Mouse (Mus musculus): ENCODE results near the gene Il33.

The Il33 gene

GRCm38 (mm10) chr19:29924638-29925258 lies at the start of gene Il33:
TSS of gene Il33 (plus strand) at chr19:29925114.
- no peak for DNase-seq (ENCODE audit: low read depth in 2 of 2, low spot score in 2 of 2)

- DNase-seq (ENCODE audit: low read depth in 2 of 2, low spot score in 2 of 2) = no peak
These were observed 47.3 kb upstream of the Il33 start for GRCm38 (mm10) chr19:29877422-29878291.

- no peak for DNase-seq (ENCODE audit: low read depth in 2 of 2, low spot score in 2 of 2)
These were observed 45.9 kb upstream of the Il33 start for GRCm38 (mm10) chr19:29878896-29879504.

GRCm38 (mm10) chr19:29880918-29881317 lies 44.0 kb upstream of the Il33 start:
- no peak for DNase-seq (ENCODE audit: low read depth in 2 of 2, low spot score in 2 of 2)

GRCm38 (mm10) chr19:29882696-29883095 lies 42.2 kb upstream of the Il33 start:
- no peak for DNase-seq (ENCODE audit: low read depth in 2 of 2, low spot score in 2 of 2)

- no peak for DNase-seq (ENCODE audit: low read depth in 2 of 2, low spot score in 2 of 2)
These were observed 39.4 kb upstream of the Il33 start for GRCm38 (mm10) chr19:29885548-29885947.

DNA sequence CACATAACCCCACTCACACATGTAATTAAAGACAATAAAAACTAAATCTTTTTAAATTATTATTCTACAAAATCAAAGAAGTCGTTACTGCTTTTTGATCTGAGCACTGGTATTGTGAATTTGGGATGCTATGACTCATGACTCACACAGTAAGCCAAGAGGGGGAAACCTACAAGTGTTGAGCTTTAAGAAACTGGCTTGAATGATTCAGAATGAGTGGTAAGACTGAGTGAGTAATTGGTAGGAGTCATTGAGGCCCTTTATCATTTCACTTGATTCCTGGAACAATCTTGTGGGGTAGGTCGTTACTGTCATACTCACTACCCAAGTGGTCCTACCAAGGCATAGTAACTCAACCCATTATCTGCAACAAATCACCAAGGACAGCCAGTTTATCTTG lies 37.4 kb upstream of the Il33 start:
- no peak for DNase-seq (ENCODE audit: low read depth in 2 of 2, low spot score in 2 of 2)

GRCm38 (mm10) chr19:29888946-29889345 lies 36.0 kb upstream of the Il33 start:
- DNase-seq (ENCODE audit: low read depth in 2 of 2, low spot score in 2 of 2) = no peak

DNA sequence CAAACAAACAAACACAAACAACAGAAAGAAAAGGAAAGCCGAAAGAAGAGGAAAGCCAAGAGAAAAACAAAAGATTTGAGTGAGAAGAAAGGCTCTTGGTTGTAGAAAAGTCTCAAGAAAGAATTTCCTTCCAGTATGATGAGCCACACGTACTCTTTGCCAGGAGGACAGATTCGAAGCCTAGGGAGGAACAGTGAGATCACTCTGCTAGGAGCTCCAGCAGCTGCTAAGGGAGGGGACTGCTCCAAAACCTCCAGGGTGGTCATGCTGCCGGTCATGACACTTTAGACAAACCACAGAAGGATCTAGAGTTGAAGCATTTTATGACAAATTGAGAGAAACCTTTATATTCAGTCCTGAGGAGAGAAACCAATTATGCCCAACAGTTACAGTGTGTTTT lies 32.9 kb upstream of the Il33 start:
- DNase-seq (ENCODE audit: low read depth in 2 of 2, low spot score in 2 of 2) = no peak

GRCm38 (mm10) chr19:29892786-29893185 lies 32.1 kb upstream of the Il33 start:
- DNase-seq (ENCODE audit: low read depth in 2 of 2, low spot score in 2 of 2) = no peak

DNA sequence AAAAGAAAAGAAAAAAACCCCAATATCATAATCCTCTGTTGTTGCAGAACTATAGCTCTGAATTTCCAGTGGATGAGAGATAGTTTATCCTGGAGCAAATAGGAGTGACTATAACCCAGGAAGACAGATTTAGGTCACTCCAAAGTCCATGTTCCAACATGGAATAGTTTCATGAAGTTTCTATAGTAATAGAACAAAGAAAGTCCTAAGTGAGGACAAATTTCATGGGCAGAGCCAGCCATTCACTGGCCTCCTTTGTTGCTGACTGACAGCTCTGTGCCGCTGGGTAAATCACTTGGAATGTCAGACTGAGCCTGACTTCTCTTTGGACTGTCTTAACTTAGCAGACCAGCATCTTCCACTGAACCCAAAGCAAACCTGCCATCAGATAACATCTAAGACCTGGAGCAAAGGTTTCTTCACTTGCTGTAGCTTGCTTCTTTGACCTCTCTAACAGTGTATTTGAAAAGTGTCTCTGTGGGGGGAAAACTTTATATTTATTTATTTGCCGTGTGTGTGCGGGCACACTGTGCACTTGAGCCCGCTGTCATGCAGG lies 31.1 kb upstream of the Il33 start:
- DNase-seq (ENCODE audit: low read depth in 2 of 2, low spot score in 2 of 2) = no peak

DNA sequence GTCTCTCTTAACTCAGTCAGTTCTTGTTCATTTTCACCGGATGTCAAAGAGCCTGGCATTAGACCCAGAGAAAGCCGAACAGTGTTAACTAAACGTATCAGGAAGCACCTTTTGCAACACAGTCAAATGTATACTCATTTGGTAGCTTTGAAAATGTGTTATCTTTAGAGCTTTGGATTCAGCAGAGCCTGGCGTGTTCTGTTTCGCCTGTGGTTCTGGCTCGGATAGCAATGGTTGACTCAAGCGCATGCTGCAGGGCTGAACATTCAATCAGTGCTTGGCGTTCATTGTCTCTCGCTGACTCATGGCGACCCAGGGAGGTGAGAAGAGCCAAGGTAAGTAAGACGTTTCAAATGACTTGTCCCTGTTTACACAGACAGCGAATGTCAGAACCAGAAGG lies 30.5 kb upstream of the Il33 start:
- no peak for DNase-seq (ENCODE audit: low read depth in 2 of 2, low spot score in 2 of 2)

DNA sequence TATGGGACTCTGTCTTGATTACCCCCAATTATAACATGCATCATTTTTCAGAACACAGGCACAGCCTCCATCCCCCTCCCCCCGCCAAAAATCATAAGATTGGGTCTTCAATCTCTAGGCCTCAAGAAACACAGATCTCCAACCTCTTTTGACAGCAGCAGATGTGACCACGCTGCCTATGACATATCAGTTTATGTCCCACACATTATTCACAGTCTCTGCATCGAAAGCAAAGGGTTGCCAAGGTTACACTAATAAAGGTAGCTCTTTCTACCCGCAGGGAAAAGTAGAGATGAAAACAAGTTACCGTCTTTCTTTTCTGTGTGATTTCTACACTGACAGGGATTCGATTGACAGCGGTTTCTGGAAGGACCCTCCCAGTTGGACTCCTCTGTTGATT lies 29.9 kb upstream of the Il33 start:
- no peak for DNase-seq (ENCODE audit: low read depth in 2 of 2, low spot score in 2 of 2)

GRCm38 (mm10) chr19:29900318-29900717 lies 24.6 kb upstream of the Il33 start:
- DNase-seq (ENCODE audit: low read depth in 2 of 2, low spot score in 2 of 2) = no peak

DNA sequence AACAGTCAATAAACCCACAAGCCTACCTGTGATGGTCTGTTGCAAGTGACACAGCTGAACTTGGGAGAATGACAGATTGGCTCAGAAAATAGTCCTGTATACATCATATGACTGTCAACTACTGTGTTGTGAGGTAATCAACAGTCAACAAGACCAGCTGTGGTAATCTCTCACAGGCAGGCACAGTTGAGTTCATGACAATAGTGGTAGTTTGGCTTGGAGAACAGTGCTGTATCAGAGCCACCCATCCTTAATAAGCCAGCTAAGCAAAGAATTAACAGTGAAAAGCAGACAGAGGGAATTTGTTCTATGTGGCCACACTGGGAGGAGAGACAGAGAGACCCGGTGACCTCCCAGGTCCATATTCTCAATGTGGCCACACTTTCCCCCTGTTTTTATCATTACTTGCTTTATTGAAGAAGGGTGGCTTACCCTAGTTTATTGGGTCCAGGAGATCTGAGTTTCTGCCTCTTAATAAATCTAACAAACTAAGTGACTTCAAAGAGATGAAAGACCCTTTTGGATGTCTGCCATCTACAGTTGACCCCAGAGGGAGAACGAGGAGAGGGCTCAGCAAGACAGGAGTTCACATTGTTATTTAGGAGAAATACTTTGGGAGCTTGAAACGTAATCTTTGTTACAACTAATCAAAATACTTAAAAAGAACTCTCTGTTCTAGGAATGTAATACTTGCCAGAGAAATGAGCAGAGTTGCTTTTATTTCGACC lies 22.4 kb upstream of the Il33 start:
- DNase-seq (ENCODE audit: low read depth in 2 of 2, low spot score in 2 of 2) = no peak

DNA sequence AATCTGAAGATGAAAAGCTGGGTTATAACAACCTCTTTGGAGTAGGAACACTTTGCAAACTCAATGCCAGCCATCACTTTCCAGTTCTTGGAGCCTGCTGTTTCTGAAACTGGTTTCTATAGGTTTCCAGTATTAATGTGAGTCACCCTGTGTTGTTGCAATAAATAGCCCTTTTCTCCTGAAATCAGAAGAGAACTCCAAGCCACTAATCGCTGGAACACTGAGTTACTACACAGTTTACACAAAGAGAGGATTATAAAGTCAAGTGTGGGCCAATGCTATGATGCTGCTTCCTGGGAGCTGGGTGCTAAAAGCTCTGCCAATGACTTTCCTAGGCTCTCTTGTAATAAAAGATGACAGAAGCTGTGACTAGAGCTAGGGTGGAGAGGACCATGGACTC lies 19.0 kb upstream of the Il33 start:
- no peak for DNase-seq (ENCODE audit: low read depth in 2 of 2, low spot score in 2 of 2)

DNA sequence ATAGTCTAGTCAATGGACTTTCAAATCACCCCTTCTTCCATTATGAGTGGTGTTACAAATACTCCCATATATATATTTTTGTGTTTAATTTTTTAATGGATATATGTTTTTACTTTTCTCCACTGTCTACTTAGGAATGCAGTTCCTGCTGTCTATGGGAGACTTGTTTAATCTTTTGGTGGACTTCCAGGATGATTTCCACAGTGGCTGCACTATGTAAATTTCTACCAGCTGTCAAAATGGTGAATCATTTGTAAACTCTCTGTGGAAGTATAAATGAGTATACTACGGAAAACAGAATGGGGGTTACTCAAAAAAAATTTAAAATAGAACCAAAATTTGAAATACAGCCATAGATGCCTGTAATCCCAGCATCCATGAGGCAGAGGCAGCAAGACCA lies 15.7 kb upstream of the Il33 start:
- DNase-seq (ENCODE audit: low read depth in 2 of 2, low spot score in 2 of 2) = no peak

GRCm38 (mm10) chr19:29911919-29912318 lies 13.0 kb upstream of the Il33 start:
- DNase-seq (ENCODE audit: low read depth in 2 of 2, low spot score in 2 of 2) = no peak

DNA sequence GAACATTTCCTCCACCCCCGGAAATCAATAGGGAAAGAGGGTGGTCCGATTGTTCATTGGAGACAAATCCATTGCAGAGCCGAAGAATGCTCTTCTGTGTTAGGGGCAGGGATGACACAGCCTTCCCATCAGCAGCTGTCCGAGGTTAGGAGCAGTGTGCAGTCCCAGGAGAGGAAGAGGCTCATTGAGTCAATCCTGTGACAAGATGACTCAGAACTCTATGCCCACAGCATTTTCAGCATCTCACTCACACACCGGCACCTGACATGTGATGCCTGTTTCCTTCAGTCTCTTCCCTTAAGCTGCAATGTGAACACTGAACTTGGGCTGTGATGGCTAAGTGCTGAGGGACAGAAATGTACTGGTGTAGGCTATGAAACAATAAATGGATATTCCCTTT lies 7.5 kb upstream of the Il33 start:
- DNase-seq (ENCODE audit: low read depth in 2 of 2, low spot score in 2 of 2) = no peak

- DNase-seq (ENCODE audit: low read depth in 2 of 2, low spot score in 2 of 2) = no peak
These were observed 1.3 kb downstream of the Il33 start for GRCm38 (mm10) chr19:29926101-29926755.

DNA sequence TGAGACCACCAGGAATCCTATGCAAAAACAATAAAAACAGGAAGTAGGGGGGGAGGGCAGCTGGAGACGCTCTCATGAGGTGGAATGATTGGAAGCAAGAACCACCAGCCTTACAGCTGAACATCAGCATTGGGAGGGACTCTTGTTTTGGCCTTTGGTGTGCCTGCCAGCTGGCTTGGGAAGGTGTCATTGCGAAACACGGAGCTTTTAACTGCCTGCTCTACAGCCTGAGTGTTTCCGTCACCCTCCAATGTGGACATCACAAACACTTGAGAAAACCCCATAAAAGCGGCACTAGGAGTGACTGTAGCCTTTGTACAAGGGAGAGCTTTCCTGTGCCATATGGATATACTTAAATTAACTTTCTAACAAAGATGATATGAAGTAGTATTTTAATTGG lies 5.4 kb downstream of the Il33 start:
- no peak for DNase-seq (ENCODE audit: low read depth in 2 of 2, low spot score in 2 of 2)

Data from CD8-positive naive resting alpha-beta T cell, adult 2 months (primary cell).